ENCODE assay signal across 35 mouse cellular contexts in the genomic region with DNA sequence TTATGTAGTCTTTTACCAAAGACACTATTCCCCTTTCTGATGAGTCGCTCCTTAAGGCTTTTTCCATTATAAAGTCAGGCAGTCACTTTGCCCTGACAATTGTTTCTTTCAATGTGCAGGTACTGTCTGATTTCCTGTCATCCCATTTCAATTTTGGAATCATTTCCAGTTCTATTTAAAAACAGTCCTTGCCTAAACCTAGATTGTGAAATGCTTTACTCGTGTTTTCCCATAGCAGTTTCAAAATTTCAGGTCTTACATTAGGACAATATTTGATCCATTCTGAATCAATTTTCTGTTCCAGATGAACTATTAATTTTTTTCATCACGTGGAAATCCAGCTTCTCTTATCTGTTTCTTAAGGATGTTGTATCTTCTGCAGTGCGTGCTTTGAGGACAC. TPM values are rescaled to one million over a fixed set of nuclear protein-coding genes. Genes with fewer than 3 reads are reported as not detected.
"Had no signal": no experiment of that assay in that cellular context is flagged by ENCODE, and none has a peak within 500 bp of the region (broad histone marks: within the 10 kb centered on the region; RNA-seq: fewer than 3 reads in every experiment).

No protein-coding gene starts in this region.

- H3K9me3 ChIP-seq: limb, embryonic 10.5 days; limb, embryonic 12.5 days; limb, embryonic 13.5 days; limb, embryonic 15.5 days; liver, embryonic 12.5 days; liver, embryonic 13.5 days; liver, embryonic 15.5 days; lung, embryonic 15.5 days; megakaryocyte, embryonic 14.5 days; midbrain, embryonic 10.5 days; midbrain, embryonic 12.5 days; midbrain, embryonic 13.5 days; midbrain, embryonic 15.5 days had no signal

- DNase-seq: left cerebral cortex, postnatal 4 days; liver; liver, embryonic 13.5 days; liver, postnatal 0 days; lung, adult 18-20 months; lung, adult 2 months; lung, embryonic 14.5 days; lung, postnatal 10 days; lung, postnatal 14 days; lung, postnatal 36 days; lung, postnatal 4 days; midbrain, embryonic 14.5 days had no signal

- H3K36me3 ChIP-seq: limb, embryonic 10.5 days; limb, embryonic 12.5 days; limb, embryonic 13.5 days; limb, embryonic 15.5 days; liver, embryonic 12.5 days; liver, embryonic 13.5 days; liver, embryonic 15.5 days; lung, embryonic 15.5 days; midbrain, embryonic 10.5 days; midbrain, embryonic 12.5 days; midbrain, embryonic 13.5 days; midbrain, embryonic 15.5 days had no signal

- H3K27ac ChIP-seq: left cerebral cortex, adult 2 months; limb, embryonic 10.5 days; limb, embryonic 12.5 days; limb, embryonic 13.5 days; limb, embryonic 15.5 days; liver, embryonic 12.5 days; liver, embryonic 13.5 days; liver, embryonic 14.5 days; liver, embryonic 15.5 days; lung, embryonic 15.5 days; macrophage; midbrain, embryonic 10.5 days; midbrain, embryonic 12.5 days; midbrain, embryonic 13.5 days; midbrain, embryonic 15.5 days had no signal

- H3K9ac ChIP-seq: limb, embryonic 12.5 days; limb, embryonic 13.5 days; limb, embryonic 15.5 days; liver, embryonic 12.5 days; liver, embryonic 13.5 days; liver, embryonic 14.5 days; liver, embryonic 15.5 days; liver, postnatal 0 days; lung, embryonic 14.5 days; lung, embryonic 15.5 days; midbrain, embryonic 12.5 days; midbrain, embryonic 13.5 days; midbrain, embryonic 15.5 days had no signal

- H3K4me2 ChIP-seq: limb, embryonic 12.5 days; limb, embryonic 13.5 days; limb, embryonic 15.5 days; liver, embryonic 12.5 days; liver, embryonic 13.5 days; liver, embryonic 15.5 days; lung, embryonic 14.5 days; lung, embryonic 15.5 days; midbrain, embryonic 11.5 days; midbrain, embryonic 12.5 days; midbrain, embryonic 13.5 days; midbrain, embryonic 15.5 days had no signal

- H3K4me1 ChIP-seq: limb, embryonic 10.5 days; limb, embryonic 12.5 days; limb, embryonic 13.5 days; limb, embryonic 15.5 days; liver, embryonic 12.5 days; liver, embryonic 13.5 days; liver, embryonic 15.5 days; lung, embryonic 15.5 days; megakaryocyte, embryonic 14.5 days; midbrain, embryonic 10.5 days; midbrain, embryonic 12.5 days; midbrain, embryonic 13.5 days; midbrain, embryonic 15.5 days had no signal

- H3K4me3 ChIP-seq: left cerebral cortex, adult 2 months; limb, embryonic 10.5 days; limb, embryonic 12.5 days; limb, embryonic 13.5 days; limb, embryonic 15.5 days; liver, embryonic 12.5 days; liver, embryonic 13.5 days; liver, embryonic 15.5 days; lung, embryonic 15.5 days; megakaryocyte, embryonic 14.5 days; midbrain, embryonic 10.5 days; midbrain, embryonic 12.5 days; midbrain, embryonic 13.5 days; midbrain, embryonic 15.5 days; myocyte had no signal

- H3K27me3 ChIP-seq: limb, embryonic 15.5 days; liver, embryonic 12.5 days; liver, embryonic 13.5 days; liver, embryonic 15.5 days; lung, embryonic 15.5 days; megakaryocyte, embryonic 14.5 days; midbrain, embryonic 12.5 days; midbrain, embryonic 13.5 days; midbrain, embryonic 15.5 days had no signal

- ATAC-seq: liver, embryonic 12.5 days; liver, postnatal 0 days; lung, postnatal 0 days; midbrain, embryonic 13.5 days; midbrain, embryonic 15.5 days; midbrain, embryonic 16.5 days had no signal

RNA-seq across cellular contexts. Expression of a gene that starts 23.5 kb away (rescaled TPM):
- total RNA-seq: megakaryocyte progenitor cell, adult 5-6 weeks; megakaryocyte, adult 5-6 weeks; megakaryocyte-erythroid progenitor cell, adult 5-6 weeks; monocyte, adult 5-6 weeks had no signal
- polyA plus RNA-seq: liver, postnatal 0 days; macrophage; myocyte had no signal
